Mouse (Mus musculus) layer of hippocampus, postnatal 36 days (tissue): ENCODE results near the gene Supt3. TPM values are rescaled to one million over a fixed set of nuclear protein-coding genes. Genes with fewer than 3 reads are reported as not detected.

ENCODE experiments used
- DNase-seq, 2 experiments: peaks; one replicate each; pipeline ENCODE4 v3.0.0; 2022
- total RNA-seq, 2 experiments: library from RNA; stranded (reverse); gene quantifications; 2 replicates each; pipeline ENCODE4 v1.2.3; 2021

The Supt3 gene
- 10 to 100 TPM; 15.9 to 17.2 TPM for total RNA-seq

DNA sequence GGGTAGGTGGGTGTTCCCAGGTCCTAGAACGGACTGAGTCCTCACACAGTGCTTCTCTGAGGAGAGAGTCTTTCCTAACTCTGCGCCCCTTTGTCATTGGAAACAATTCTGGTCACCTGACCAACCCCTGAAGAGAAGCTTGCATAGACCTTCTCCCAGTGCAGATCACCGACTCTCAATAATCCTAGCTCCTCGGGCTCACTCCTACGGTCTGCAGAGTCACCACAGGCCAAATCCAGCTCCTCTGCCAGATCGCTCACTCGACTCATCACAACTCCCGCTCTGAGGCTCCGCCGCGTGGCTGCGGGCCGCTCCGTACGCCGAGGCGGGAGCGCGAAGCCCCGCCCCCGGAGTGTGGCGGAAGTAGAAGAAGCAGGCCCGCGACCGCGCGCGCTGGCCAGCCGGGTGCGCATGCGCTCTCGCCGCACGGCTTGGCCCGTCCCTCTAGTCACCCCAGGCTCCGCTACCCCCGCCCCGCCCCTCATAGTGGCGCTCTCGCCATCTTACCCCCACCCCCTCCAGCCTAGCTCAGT is at the start of gene Supt3:
Supt3 (plus strand) TSS at position 415 of the 533 bp plus-strand sequence.
- DNase-seq: peak; percentile 96 to 97

DNA sequence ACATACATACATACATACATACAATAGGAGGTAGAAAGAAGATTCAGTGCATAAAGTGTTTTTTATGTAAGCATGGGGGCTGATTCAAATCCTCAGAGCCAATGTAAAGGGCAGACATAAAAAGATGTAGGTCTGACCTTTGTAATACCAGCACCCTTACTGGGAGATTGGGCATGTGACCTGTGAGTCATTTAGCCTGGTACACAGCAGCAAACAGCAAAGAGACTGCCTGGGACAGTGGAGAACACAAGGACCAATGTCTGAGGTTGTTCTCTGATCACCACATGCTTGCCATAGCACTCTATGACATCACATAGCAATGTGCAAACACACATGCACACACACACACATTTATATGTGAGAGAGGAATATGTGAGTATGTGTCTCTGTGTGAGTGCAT is 49.3 kb upstream of the Supt3 start:
- DNase-seq: no peak

- no peak for DNase-seq
Observed at GRCm38 (mm10) chr17:44728464-44728863, 48.5 kb upstream of the Supt3 start.

DNA sequence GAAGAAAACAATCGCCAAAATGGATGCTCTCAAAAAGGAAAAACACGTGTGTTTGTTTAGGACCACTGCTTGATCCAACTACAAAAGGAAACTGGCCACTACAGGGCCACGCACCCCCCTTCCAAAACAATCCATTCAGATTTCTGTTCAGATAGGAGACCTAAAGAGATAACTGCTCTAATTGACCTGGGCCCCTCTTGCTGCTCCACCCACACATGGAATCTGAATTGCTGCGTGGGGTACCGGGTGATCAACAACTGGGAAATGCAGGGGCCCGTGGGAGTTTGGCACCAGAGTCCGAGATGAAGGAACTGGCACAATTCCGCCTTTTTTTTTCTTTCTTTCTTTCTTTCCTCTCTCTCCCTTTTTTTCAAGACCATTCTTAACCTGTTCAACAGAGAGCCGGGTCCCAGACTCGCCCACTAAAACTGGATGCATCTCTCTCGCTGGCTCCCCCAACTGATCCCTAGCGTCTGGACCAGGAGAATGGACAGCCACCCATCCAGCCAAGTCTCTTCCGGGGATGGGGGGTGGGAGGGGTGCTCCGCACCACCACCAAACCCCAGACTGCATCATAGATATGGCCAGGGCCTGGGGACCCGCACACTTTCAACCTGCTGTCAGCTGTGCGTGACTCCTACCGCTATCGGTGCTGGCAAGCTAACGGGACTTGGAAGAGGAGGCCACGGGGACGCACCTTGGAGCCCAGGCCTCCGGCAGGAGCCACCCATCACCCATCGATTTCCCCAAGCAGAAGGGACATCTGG is 43.2 kb upstream of the Supt3 start:
- DNase-seq: peak in 1 of 2 experiments; percentile 22

GRCm38 (mm10) chr17:44734501-44735222 is 42.3 kb upstream of the Supt3 start:
- peak; percentile 61 to 67 for DNase-seq

GRCm38 (mm10) chr17:44735223-44735990 is 41.5 kb upstream of the Supt3 start:
- peak; percentile 28 to 64 for DNase-seq

GRCm38 (mm10) chr17:44735991-44736561 is 40.9 kb upstream of the Supt3 start:
- DNase-seq: peak; percentile 74 to 75

DNA sequence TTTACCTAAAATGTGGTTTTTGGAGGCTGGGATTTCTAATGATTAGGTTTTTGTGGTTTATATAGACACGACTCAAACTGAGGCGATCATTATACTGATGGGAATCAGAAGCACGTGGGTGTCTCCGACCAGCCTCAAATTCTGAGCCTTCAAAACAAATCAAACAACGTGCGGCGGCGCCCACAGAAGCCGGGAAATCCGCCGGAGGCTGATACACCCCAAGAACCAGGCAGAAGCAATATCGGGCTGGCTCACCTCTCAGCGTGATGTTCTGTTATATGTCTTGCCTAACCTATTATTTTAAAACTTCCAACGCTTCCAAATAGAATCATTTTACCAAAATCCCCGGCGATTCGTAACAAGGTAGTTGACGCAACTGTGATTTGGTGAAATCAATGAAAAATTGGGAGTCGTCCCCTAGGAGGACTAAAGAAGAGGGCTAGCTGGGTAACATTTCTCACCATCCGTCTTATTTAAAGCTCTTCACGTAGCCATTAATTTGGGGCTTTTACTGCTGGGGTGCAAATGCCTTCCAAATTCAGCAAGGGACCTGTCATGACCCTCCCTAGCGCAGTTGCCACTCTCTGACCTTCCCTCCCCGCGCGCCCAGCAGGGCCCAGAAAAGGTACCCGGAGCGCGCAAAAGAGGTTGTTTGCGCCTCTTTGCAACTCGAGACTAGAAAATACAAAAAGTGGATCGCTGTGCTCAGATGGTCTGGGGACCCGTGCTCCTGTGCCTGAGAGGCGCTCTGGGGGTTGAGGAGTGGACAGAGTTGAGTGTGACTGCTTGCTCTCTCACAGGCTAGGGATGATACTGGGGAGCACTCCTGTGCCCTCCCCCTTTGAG is 39.5 kb upstream of the Supt3 start:
- DNase-seq: peak; percentile 24 to 31

DNA sequence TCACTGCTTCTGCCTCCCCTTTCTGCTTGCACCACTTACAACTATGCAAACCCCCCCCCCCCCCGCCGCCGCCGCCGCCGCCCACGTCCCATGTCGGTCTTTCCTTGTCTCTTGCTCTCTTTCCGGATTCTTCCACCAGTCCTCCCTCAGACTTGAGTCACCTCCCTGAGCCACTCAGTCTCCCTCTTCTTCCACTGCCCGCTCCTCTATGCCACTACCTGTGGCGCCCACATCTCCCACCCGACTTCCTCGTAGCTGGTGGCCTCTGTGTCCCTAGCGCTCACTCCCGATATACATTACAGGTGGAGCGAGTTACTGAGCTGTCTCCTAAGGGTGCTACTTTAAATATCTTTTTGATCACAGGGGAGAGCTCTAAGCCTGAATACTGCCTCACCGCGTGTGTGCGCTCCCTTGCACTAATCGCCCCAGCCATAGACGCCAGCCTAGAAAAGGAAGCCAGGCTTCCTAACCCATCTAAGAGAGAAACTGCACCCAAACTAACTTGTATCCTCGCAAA is 38.8 kb upstream of the Supt3 start:
- peak in 1 of 2 experiments; percentile 12 for DNase-seq

DNA sequence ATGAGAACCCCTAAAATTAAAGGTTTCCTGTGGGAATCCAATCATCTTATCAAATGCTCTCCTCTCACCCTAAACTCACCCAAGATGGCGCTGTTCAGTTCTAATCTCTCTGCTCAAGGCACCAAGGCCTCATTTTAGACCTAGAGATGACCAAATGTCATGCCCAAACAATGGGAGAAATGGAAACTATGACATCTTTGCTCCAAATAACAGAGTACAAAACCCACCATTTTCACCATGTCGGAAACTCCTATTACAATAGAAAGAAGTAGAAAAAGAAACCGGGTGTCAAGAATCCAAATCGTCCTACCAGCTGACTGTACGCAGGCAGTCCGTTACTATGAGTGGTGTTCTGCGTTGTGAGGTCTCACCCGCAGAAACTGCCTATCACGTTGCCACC is 34.7 kb upstream of the Supt3 start:
- DNase-seq: no peak

GRCm38 (mm10) chr17:44743780-44744179 is 33.2 kb upstream of the Supt3 start:
- DNase-seq: no peak

DNA sequence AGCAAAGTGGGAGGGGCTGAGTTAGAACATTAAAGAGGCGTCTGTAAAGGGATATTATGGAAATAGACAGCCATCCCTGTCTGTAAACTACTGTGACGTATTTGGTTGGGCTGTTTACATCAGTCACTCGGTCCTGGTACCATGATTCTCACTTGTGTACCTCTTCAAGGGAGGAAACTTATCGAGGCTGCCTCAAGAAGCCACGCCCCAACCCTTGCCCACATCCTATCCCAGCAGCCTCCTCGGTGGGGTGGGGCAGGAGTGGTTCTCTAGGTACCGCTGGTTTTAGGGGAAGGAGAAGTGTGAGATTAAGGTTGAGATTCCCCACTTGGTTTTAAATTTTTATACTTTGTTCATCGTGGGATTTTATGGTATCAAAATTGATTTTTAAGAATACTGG is 31.6 kb upstream of the Supt3 start:
- no peak for DNase-seq

GRCm38 (mm10) chr17:44766318-44766717 is 10.6 kb upstream of the Supt3 start:
- no peak for DNase-seq

- no peak for DNase-seq
Observed at GRCm38 (mm10) chr17:44766975-44767374, 10.0 kb upstream of the Supt3 start.

DNA sequence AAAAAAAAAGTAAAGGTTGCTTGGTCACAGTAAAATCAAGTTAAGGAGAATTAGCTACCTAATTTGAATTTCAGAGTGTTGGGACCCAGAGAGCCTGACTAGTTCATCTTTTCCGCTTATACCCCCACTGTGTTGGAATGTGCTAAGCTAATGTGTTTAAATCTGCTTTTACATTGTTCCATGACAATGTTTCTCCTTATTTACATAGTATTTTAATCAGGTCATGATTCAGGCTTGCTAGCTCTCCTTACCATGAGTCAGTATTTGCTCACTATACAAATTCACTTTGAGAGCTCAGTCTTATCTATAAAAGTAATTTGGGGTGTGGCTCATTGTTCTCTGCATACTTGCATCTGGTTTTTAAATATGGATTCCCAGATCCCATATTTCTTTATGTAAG is 9.6 kb upstream of the Supt3 start:
- DNase-seq: no peak

DNA sequence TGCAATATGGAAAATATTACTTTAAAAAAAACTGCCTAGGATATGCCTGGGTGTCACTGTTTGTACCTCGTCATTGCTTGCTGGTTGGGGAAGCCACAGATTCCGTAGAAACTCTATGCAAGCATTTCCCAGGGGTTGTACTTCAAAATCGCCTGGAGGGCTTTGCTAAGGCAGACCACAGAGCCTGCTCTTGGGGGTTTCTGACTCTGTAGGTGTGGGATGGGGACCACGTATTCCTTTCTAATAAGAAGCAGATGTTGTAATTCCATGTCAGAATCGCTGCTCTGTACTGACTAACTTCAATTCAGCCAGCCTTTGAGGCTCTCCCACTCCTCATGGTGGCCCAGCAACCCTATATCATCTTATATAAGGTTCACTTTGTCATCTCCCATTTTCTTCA is 8.4 kb upstream of the Supt3 start:
- DNase-seq: no peak

GRCm38 (mm10) chr17:44770871-44771270 is 6.1 kb upstream of the Supt3 start:
- no peak for DNase-seq

DNA sequence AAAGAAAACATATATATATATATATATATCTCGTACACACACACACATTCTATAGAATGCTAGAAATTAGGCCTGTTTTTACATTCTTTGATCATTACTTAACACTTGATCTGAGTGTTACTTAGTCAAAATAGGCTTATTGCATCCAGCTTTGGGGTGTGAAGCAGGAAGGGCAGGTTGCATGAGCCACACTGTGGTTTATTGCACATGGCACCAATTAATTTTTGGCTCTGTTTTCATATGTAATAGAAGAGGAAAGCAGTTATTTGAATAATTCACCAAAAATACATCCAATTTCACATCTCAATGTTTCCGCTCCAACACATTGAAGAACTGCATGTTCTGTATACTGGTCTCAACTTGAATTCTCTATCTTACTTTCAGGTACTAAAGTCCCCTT is 4.4 kb upstream of the Supt3 start:
- no peak for DNase-seq

GRCm38 (mm10) chr17:44777337-44777804 is 419 bp downstream of the Supt3 start:
- DNase-seq: peak; percentile 71 to 72

DNA sequence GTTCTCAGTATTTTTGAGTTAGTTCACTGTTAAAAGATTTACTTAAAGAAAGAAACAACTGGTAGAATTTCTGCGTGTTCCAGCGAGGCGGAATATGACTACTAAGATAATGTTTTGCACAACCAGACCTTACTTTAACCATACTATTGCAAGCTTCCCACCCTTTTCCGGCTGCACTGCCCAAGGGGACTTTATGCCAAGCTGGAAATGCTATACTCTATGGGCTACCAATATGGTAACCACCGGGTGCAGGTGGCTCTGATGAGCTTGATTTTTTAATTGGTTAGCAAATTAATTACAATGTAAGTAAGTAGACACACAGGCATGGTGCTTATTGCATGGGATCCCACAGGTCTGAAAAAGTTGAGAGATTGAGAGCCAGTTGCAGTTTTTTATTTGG is 1.2 kb downstream of the Supt3 start:
- DNase-seq: no peak

DNA sequence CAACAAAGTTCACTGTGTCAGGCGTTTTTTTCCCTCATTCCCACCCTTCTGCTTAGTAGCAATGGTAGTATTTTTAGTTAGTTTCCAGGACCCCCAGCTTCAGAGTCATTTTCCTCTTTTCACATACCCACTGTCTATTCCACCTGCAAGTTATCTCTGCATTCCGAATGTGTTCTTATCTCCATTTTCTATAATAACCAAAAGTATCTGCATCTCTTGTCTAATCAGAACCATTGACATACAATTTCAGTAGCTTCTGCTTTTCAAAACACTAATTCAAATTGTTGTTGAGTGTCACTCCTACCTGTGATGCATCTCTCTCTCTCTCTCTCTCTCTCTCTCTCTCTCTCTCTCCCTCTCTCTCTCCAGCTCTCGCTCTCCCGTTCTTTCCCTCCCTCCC is 3.4 kb downstream of the Supt3 start:
- DNase-seq: no peak
